Mouse (Mus musculus) kidney, adult 2 months (tissue): ENCODE measurements around the gene Cmtm3.

ENCODE experiments used
- CTCF ChIP-seq: fragments of 200-500 bp; conservative IDR thresholded peaks from 2 replicates; pipeline ENCODE4 v1.5.1; 2011; ENCODE audit warnings: low read depth, mild to moderate bottlenecking, control low read depth, low read length, moderate library complexity, mixed read lengths; ENCODE audit not compliant: insufficient read depth, insufficient read length
- POLR2A ChIP-seq: fragments of 200-500 bp; IDR thresholded peaks from one replicate; pipeline ENCODE4 v1.6.1; 2011; ENCODE audit warnings: low read depth, low read length, control low read depth

GRCm38 (mm10) chr8:104393139-104393538 is 53.9 kb downstream of the Cmtm3 start:
- TF ChIP-seq POLR2A: no peak
- TF ChIP-seq CTCF: no peak
